Mouse (Mus musculus): ENCODE results near the gene Krt26.

GRCm38 (mm10) chr11:99351004-99351403 lies 13.2 kb upstream of the Krt26 start, which contains the start of gene Krt27:
- no peak for TF ChIP-seq POLR2A (IDR thresholded peaks at IDR 0.05; ENCODE audit: low read depth, low read length)
- TF ChIP-seq CTCF (IDR thresholded peaks at IDR 0.05; ENCODE audit: extremely low read depth, insufficient read length, insufficient replicate concordance, low read depth, low read length), result no peak
